ENCODE assay signal across 14 mouse cellular contexts in the genomic region with DNA sequence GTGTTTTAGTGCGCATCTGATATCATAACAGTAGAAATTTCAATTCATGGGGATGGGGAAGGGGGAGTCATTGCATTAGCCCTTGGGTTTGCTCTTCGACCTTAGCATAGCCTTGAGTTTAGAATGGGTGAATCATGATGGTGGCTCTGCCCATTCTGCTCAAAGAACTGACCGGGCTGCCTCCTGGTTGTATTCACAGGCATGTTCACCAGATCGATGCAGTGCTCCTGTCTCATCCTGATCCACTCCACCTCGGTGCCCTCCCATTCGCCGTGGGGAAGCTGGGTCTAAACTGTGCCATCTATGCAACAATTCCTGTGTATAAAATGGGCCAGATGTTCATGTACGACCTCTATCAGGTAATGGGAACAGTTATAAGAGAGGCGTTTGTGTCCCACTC. TPM values are rescaled to one million over a fixed set of nuclear protein-coding genes. Genes with fewer than 3 reads are reported as not detected.
DNase-seq lines count a peak whose midpoint lies in the region.
"Had no signal": no experiment of that assay in that cellular context is flagged by ENCODE, and none has a peak within 500 bp of the region (broad histone marks: within the 10 kb centered on the region; RNA-seq: fewer than 3 reads in every experiment).

No protein-coding gene starts in this region.

- peak; percentile 57 for DNase-seq in adrenal gland, adult 2 months
- DNase-seq in adrenal gland, postnatal 4 days (ENCODE audit: low spot score in 2 of 2): no peak
- peak; percentile 21 for DNase-seq in adrenal gland, adult 8-10 months
- DNase-seq in adrenal gland, postnatal 14 days: peak; percentile 27
- no peak for DNase-seq in lung, adult 18-20 months
- no peak for DNase-seq in liver
- DNase-seq: B cell, adult 2 months; cerebellum, adult 18-20 months; cerebellum, adult 9-10 months; cerebellum, postnatal 14 days; gastrocnemius, postnatal 10 days; gastrocnemius, postnatal 36 days; heart, postnatal 36 days; kidney, adult 2 months had no signal

RNA-seq across cellular contexts. Expression of gene Cpsf2, which starts 7.2 kb away (rescaled TPM):
- 10 to 100 TPM; 32.4 to 35.8 TPM for total RNA-seq in adrenal gland, adult 2 months (2021)
- polyA plus RNA-seq in adrenal gland, adult 2 months (2012; rRNA removed): 2.8 and 3.4 TPM in 2 replicates
- 10 to 100 TPM; 35.1 to 35.7 TPM for total RNA-seq in adrenal gland, postnatal 4 days (2021)
- total RNA-seq in adrenal gland, adult 8-10 months (2022): 10 to 100 TPM; 33.5 to 39.0 (median 37.2) TPM
- total RNA-seq in adrenal gland, postnatal 14 days (2021): 30.5 and 31.8 TPM in 2 replicates

RNA-seq across cellular contexts. Expression of gene Atxn3, which starts 24.9 kb away (rescaled TPM):
- total RNA-seq in adrenal gland, adult 2 months (2021): 10 to 100 TPM; 16.2 to 16.7 TPM
- polyA plus RNA-seq in adrenal gland, adult 2 months (2012; rRNA removed): 0.77 and 1.2 TPM in 2 replicates
- 10 to 100 TPM; 19.3 to 20.3 TPM for total RNA-seq in adrenal gland, postnatal 4 days (2021)
- 10 to 100 TPM; 17.7 to 24.6 (median 20.9) TPM for total RNA-seq in adrenal gland, adult 8-10 months (2022)
- total RNA-seq in adrenal gland, postnatal 14 days (2021): 14.6 and 23.3 TPM in 2 replicates

Comparison
In these comparisons a context has a peak if more than half of its experiments do, and no peak if none do; other contexts are left out.
1. DNase-seq: peak in adrenal gland, adult 2 months (single experiment), adrenal gland, adult 8-10 months (single experiment) and adrenal gland, postnatal 14 days (single experiment); none in adrenal gland, postnatal 4 days (0 of 2), lung, adult 18-20 months (0 of 2) and liver (single experiment).